Mouse (Mus musculus) MN1 (cell line): ENCODE data around the gene Baiap3.
A peak's percentile ranks its signal among the peaks of the same experiment; 100 is the strongest.
"Not testable (repeated sequence)": the region's sequence is repeated elsewhere in the genome, so short reads cannot be mapped to it uniquely, and the experiment has no call there.

ENCODE experiments used
- DNase-seq: peaks from one replicate; pipeline ENCODE4 v3.0.0-alpha.2; 2016; ENCODE audit warnings: low spot score

Baiap3 gene

GRCm38 (mm10) chr17:25248033-25248750 is 8.0 kb downstream of the Baiap3 start:
- DNase-seq = no peak

DNA sequence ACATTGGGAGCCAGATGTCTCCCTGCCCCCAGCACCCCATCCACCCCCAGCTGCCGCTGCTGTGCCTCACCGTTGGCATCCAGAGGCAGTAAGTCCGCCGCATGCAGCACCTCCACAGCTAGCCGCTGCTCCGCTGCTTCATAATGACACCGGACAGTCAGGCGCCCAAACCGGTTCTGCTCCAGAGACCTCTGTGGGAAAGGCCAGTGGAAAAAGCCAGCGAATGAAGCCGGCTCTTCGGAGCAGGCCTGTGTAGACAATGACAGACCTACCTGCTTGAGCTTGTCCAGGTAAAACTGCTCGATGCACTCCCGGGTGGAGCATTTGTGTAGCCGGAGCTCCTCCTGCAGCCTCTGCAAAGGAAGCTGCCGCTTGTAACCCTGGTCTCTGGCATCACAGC is 11.9 kb downstream of the Baiap3 start:
- DNase-seq = no peak

DNA sequence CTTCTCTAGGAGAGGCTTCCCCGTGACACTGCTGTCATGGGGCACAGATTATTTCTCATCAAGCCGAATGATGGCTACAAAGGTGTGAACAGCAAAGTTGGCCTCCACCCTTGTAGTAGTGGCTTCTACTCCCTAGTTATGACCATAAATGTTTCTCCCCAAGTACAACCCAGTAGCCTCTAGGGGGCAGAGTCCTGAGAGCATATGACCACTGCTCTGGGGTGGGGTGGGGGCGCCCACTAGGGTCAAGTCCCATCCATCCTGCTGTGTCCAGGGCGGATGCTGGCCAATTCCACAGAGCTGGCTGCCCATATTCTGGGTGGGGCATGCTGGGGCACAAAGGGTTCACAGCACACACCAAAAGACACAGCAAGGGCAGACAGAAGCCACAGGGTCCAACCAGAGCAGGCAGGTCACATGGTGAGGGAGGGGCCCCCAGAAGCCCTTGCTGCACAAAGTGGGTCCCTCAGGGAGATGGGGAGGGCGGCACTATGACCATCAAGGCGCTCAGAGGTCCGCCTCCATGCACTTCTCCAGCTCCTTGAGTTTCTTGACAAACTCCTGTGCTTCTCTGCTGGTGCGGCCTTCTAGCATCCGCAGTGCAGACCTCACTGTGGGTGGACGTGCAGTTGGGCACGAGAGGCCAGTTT is 12.9 kb downstream of the Baiap3 start:
- DNase-seq = no peak

DNA sequence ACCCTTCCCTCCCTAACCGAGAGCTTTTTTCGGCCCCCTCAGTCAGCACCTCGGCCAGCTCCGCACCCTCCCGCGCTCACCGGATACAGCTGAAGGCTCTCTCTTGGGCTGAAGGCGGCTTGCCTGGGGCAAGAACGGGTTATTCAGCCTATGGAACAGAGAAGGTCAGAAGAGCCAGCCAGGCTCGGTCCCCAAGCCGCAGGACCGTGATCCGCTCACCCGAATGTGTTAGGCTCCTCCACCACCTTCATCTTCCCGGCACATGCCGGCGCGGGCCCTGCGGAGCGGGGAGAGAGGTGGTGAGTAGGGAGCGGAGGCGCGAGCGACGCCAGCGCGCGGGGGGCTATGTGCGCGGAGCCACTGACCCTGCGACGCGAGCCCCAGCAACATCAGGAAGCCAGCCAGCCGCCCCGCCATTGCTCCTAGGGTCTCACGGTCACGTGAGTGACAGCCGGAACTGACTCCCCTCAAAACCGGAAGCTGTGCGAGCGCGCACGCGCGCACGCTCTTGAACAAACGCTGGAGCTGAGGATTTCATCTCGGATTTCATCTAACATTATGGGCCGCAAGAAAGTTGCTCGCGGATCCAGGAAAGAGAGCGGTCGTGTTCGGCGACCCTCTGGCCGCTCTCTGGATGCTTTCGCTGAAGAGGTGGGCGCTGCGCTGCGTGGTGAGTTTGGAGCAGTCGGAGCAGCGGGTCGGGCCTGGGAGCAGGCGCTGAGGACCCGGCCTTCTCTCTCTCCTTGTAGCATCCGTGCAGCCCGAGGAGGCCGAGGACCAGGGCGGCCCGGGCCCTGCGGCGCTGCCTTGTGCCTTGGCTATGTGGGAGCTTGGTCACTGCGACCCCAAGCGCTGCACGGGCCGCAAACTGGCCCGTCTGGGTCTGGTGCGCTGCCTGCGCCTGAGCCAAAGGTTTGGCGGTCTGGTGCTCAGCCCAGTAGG is 16.2 kb downstream of the Baiap3 start, which contains the start of the genes Gnptg and Tsr3:
TSS of gene Gnptg (minus strand) at position 430 of the 942 bp plus-strand sequence.
TSS of gene Tsr3 (plus strand) at position 476 of the 942 bp plus-strand sequence.
- peak; percentile 94 for DNase-seq

GRCm38 (mm10) chr17:25235635-25236034 is 20.5 kb downstream of the Baiap3 start:
- DNase-seq = no peak

- DNase-seq = not testable (repeated sequence)
Measured at GRCm38 (mm10) chr17:25231621-25232020, 24.5 kb downstream of the Baiap3 start.

GRCm38 (mm10) chr17:25230700-25231099 is 25.5 kb downstream of the Baiap3 start:
- DNase-seq = no peak

DNA sequence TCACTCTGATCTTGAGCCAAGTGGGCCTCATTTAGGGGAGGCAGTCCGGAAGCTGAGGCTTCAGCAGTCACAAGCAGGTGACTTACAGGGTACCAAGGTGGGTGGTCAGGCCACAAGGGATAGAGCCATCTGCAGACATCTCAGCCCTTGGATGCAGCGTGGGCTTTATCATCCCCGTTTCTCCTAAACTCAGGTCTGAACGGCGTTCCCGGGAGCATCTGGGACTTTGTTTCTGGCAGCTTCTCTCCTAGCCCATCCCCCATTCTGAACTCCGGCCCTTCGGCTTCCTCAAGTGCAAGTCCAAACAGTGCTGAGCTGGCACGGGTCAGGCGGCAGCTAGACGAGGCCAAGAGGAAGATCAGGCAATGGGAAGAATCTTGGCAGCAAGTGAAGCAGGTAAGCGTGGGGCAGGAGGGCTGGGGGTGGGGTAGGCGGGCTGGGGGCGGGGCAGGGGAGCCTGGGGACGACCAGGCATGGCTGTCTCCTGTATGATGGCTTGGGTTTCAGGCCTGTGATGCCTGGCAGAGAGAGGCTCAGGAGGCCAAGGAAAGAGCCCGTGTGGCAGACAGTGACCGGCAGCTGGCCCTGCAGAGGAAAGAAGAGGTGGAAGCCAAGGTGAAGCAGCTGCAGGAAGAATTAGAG is 26.0 kb downstream of the Baiap3 start:
- DNase-seq = peak; percentile 34

GRCm38 (mm10) chr17:25227991-25228390 is 28.2 kb downstream of the Baiap3 start:
- no peak for DNase-seq

DNA sequence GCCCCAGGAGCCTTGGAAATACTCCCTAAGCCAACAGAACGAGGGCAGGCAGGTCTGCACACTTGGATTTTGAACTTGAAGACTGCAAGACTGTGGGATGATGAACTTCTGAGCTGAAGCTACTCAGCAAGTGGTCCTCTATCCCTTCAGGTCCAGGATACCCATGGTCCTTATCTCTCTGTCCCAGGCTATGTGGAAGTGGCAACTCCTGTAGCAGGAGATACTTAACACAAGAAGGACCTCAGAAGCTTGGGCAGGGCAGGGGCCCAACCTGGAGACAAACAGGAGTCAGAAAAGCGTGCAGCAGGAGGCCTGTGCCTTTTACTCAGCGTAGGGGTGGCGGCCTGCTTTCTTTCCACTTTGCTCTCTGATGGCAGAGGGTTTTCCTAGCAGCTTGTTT is 30.5 kb downstream of the Baiap3 start:
- DNase-seq = no peak

- no peak for DNase-seq
Measured at GRCm38 (mm10) chr17:25224586-25225222, 31.5 kb downstream of the Baiap3 start.

DNA sequence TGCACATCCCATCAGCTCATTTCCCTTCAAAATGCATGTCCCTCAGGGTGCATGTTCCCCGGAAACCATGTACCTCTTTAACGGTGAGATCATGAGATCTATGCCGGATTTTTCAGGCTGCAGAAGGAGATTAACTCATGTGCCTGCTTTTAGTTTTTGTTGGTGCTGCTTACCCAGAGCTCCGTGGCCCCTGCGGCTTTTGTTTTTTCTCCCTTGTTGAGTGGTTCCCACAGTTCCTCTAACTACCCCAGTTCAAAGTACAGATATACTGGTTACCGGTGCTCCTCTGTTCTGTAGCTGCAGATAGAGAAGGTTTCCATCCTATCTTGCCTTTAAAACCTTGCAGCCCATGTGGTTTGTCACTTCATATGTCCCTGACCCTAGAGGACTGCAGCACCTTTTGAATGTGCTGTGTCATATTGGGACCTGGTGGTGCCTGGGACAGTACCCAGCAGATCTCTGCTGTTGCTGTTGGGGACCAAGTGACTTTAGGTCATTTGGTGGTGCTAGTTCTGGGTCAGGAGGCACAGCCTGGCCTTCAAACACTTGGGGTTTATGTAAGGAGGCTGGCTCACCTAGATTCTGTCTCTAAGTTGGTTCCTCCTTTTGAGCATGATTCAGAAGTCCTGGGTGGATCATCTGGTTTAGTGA is 33.1 kb downstream of the Baiap3 start:
- DNase-seq = peak; percentile 37

- DNase-seq = peak; percentile 40
Measured at GRCm38 (mm10) chr17:25222504-25222940, 33.6 kb downstream of the Baiap3 start.

- peak; percentile 83 for DNase-seq
Measured at GRCm38 (mm10) chr17:25221821-25222503, 34.2 kb downstream of the Baiap3 start.

DNA sequence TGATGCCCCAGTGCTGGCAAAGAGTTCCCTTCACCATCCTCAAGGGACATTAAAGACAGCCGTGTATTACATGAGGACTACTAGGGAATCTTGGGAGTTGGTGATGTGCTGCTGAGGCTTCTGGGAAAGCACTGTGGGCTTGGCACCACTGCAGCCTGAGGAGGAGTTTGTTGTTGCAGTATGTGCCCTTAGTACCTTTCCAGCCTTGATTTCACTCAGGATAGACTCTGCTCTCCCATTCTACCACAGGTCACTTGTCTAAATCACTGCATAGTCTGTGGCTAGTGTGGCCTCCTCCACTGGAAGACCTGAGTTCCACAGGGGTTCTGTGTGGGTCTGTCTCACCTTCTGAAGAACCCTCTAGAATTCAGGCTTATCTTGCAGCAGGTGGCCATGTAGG is 35.4 kb downstream of the Baiap3 start:
- no peak for DNase-seq

GRCm38 (mm10) chr17:25219492-25220295 is 36.5 kb downstream of the Baiap3 start:
- DNase-seq = no peak

DNA sequence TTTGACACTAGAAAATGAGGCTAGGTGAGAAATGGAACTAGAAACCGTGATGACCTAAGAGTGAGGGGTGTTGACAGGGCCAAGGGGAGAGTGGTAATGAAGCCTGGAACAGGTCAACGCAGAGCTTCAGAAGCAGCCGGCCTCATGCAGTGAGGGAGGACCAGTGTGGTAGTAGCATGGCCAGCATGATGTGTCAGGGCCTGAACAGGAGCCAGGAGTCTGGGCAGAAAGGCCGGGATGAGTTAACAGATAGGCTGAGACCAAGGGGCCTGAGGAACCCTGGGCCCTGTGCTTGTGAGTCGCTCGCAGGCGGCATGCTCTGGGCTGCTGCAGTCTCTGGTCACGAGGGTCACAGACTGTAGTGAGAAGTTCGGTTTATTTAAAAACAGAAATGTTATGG is 37.2 kb downstream of the Baiap3 start:
- DNase-seq = peak; percentile 73

GRCm38 (mm10) chr17:25215431-25215830 is 40.7 kb downstream of the Baiap3 start:
- DNase-seq = no peak

DNA sequence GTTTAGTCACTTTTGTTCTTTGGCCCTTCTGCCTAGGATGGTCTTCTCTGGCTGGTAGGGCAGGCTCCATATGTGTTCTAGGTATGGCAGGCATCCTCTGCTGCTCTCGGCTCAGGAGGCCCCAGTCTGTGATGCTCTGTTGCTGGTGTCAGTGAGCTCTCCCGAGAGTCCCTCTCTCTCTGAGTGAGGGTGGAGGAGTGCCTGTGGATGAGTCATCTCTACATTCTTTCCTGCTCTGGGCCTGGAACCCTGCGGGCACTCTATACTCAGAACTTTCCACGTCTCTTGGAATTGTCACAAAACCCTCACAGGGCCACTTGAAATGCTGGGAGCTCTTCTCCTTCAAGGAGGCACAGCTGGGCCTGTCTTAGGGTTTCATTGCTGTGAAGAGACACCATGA is 44.5 kb downstream of the Baiap3 start:
- DNase-seq = peak; percentile 66
